8 mouse cellular contexts compared by ENCODE assay signal in genomic region chr13:49188219-49188965, GRCm38 (mm10). TPM values are rescaled to one million over a fixed set of nuclear protein-coding genes. Genes with fewer than 3 reads are reported as not detected.
DNase-seq lines count a peak whose midpoint lies in the region; ATAC-seq and TF ChIP-seq lines count a peak whose summit lies in the region.

No protein-coding gene starts in this region.

- peaks cover 96% of the 10 kb centered on the region for H3K4me1 ChIP-seq in megakaryocyte, embryonic 14.5 days
- peaks cover 15% of the 10 kb centered on the region for H3K4me1 ChIP-seq in intestine, postnatal 0 days (replicated peaks; ENCODE audit: control insufficient read depth, insufficient read depth, low read length)

- H3K36me3 ChIP-seq in megakaryocyte, embryonic 14.5 days (replicated peaks; ENCODE audit: low read length), result peaks cover 48% of the 10 kb centered on the region
- peaks cover 4% of the 10 kb centered on the region; the same call in 1 of the 2 replicates for H3K36me3 ChIP-seq in intestine, postnatal 0 days (ENCODE audit: control insufficient read depth, insufficient read depth)

- H3K27me3 ChIP-seq in megakaryocyte, embryonic 14.5 days (replicated peaks), result peaks cover 1% of the 10 kb centered on the region
- H3K27me3 ChIP-seq in intestine, postnatal 0 days (replicated peaks; ENCODE audit: control insufficient read depth, insufficient read depth, low read length), result no peaks in the 10 kb centered on the region

- H3K4me2 ChIP-seq in intestine, postnatal 0 days (replicated peaks; ENCODE audit: low read depth), result peak overlapping the region; percentile 100

- no peak for TF ChIP-seq CTCF in intestine, postnatal 0 days (IDR thresholded peaks at IDR 0.05; ENCODE audit: low read depth)

- peaks cover 7% of the 10 kb centered on the region; the same call in 1 of the 2 replicates for H3K9me3 ChIP-seq in megakaryocyte, embryonic 14.5 days
- no peaks in the 10 kb centered on the region for H3K9me3 ChIP-seq in intestine, postnatal 0 days (ENCODE audit: control insufficient read depth)

- WGBS in intestine, postnatal 0 days, result 31% methylated on average over 15 of the region's 15 CpGs

- no peak for ATAC-seq in megakaryocyte, adult 5-6 weeks (ENCODE audit: poor library complexity, severe bottlenecking)
- ATAC-seq in intestine, postnatal 0 days, result no peak; the same call in 1 of the 2 replicates

- peak overlapping the region; percentile 98 for H3K4me3 ChIP-seq in megakaryocyte, embryonic 14.5 days (replicated peaks)
- H3K4me3 ChIP-seq in intestine, postnatal 0 days (ENCODE audit: low read depth, low read length), result peak overlapping the region; percentile 78

- H3K9ac ChIP-seq in intestine, postnatal 0 days (ENCODE audit: low read depth, low read length), result peak overlapping the region; percentile 83

- H3K27ac ChIP-seq in intestine, postnatal 0 days (ENCODE audit: low read depth, low read length), result peak overlapping the region; percentile 98; the same call in 1 of the 2 replicates

- DNase-seq in adrenal gland, postnatal 10 days, result peak; percentile 16
- no peak for DNase-seq in adrenal gland, adult (ENCODE audit: inconsistent age in 2 of 2, low spot score in 1 of 2)
- DNase-seq in naive thymus-derived CD4-positive, alpha-beta T cell, adult 2 months (ENCODE audit: low read depth), result peak; percentile 23
- no peak for DNase-seq in gastrocnemius, adult 8-10 months (ENCODE audit: low spot score in 2 of 2)
- DNase-seq in thymus, postnatal 10 days (ENCODE audit: low spot score in 2 of 2), result no peak

RNA-seq across cellular contexts. Expression of gene Ninj1, which starts 1.1 kb away (rescaled TPM):
- total RNA-seq in adrenal gland, postnatal 10 days (2021), result 10 to 100 TPM; 77.3 to 79.6 TPM
- polyA plus RNA-seq in megakaryocyte, embryonic 14.5 days (2012; ENCODE audit: insufficient read depth, low replicate concordance), result 422 and 866 TPM in 2 replicates
- total RNA-seq in megakaryocyte, adult 5-6 weeks (2015), result 76.1 and 81.6 TPM in 2 replicates
- 33.4 and 48.2 TPM in 2 replicates for total RNA-seq in megakaryocyte, adult 5-6 weeks (2017)
- 108 and 111 TPM in 2 replicates for polyA plus RNA-seq in intestine, postnatal 0 days (2015; fragmentation: Nextera tagmentation; extraction: Ambion mirVana)
- total RNA-seq in gastrocnemius, adult 8-10 months (2022), result 10 to 100 TPM; 15.4 to 22.5 (median 19.0) TPM

RNA-seq across cellular contexts. Expression of gene Card19, which starts 27.4 kb away (rescaled TPM):
- 10 to 100 TPM; 52.5 to 58.9 TPM for total RNA-seq in adrenal gland, postnatal 10 days (2021)
- 534 and 845 TPM in 2 replicates for polyA plus RNA-seq in megakaryocyte, embryonic 14.5 days (2012; ENCODE audit: insufficient read depth, low replicate concordance)
- total RNA-seq in megakaryocyte, adult 5-6 weeks (2015), result 85.5 and 103 TPM in 2 replicates
- 91.0 and 123 TPM in 2 replicates for total RNA-seq in megakaryocyte, adult 5-6 weeks (2017)
- polyA plus RNA-seq in intestine, postnatal 0 days (2015; fragmentation: Nextera tagmentation; extraction: Ambion mirVana), result 105 and 117 TPM in 2 replicates
- 100 to 1,000 TPM; 121 to 134 (median 131) TPM for total RNA-seq in gastrocnemius, adult 8-10 months (2022)

RNA-seq across cellular contexts. Expression of gene Wnk2, which starts 40.6 kb away (rescaled TPM):
- total RNA-seq in adrenal gland, postnatal 10 days (2021), result 1 to 10 TPM; 4.1 to 8.3 TPM
- 0.02 and 0.35 TPM in 2 replicates for polyA plus RNA-seq in megakaryocyte, embryonic 14.5 days (2012; ENCODE audit: insufficient read depth, low replicate concordance)
- total RNA-seq in megakaryocyte, adult 5-6 weeks (2015), result 0.66 and 1.6 TPM in 2 replicates
- 0.33 and 0.48 TPM in 2 replicates for total RNA-seq in megakaryocyte, adult 5-6 weeks (2017)
- 1.7 and 2.3 TPM in 2 replicates for polyA plus RNA-seq in intestine, postnatal 0 days (2015; fragmentation: Nextera tagmentation; extraction: Ambion mirVana)
- total RNA-seq in gastrocnemius, adult 8-10 months (2022), result 10 to 100 TPM; 81.6 to 86.2 (median 81.9) TPM

Comparison
In these comparisons a context has a peak if more than half of its experiments do, and no peak if none do; other contexts are left out.
1. DNase-seq: peak in adrenal gland, postnatal 10 days (single experiment) and naive thymus-derived CD4-positive, alpha-beta T cell, adult 2 months (single experiment); none in adrenal gland, adult (0 of 2), gastrocnemius, adult 8-10 months (0 of 2) and thymus, postnatal 10 days (0 of 2).
2. RNA of gene Wnk2, which starts 40.6 kb away (total RNA-seq): 81.6 to 86.2 TPM in gastrocnemius, adult 8-10 months; 4.1 to 8.3 TPM in adrenal gland, postnatal 10 days and 0.33 to 1.6 TPM in megakaryocyte, adult 5-6 weeks; every median in the first group is over 4 times any median in the second.